Mouse (Mus musculus) forebrain, embryonic 13.5 days (tissue): Measurements from ENCODE around the gene Armc8. TPM values are rescaled to one million over a fixed set of nuclear protein-coding genes. Genes with fewer than 3 reads are reported as not detected.

Experiments
- ATAC-seq: fragments of 200-750 bp; cut with Nextera tagmentation; 2 replicates; pipeline ENCODE4 v1.8.0; 2017
- H3K27ac ChIP-seq: fragments of 300-500 bp; sonication (generic); 2 replicates; pipeline ENCODE4 v1.5.1; 2015; ENCODE audit warnings: inconsistent platforms, mild to moderate bottlenecking, moderate library complexity
- H3K27me3 ChIP-seq: fragments of 300-500 bp; sonication (generic); 2 replicates; pipeline ENCODE4 v1.6.1; 2015; ENCODE audit warnings: mild to moderate bottlenecking, inconsistent platforms
- H3K36me3 ChIP-seq: fragments of 300-500 bp; sonication (generic); 2 replicates; pipeline ENCODE4 v1.6.1; 2015; ENCODE audit warnings: mild to moderate bottlenecking, inconsistent platforms; ENCODE audit not compliant: poor library complexity, severe bottlenecking
- H3K4me1 ChIP-seq: fragments of 300-500 bp; sonication (generic); 2 replicates; pipeline ENCODE4 v1.6.1; 2015; ENCODE audit warnings: inconsistent platforms
- H3K4me2 ChIP-seq: fragments of 300-500 bp; sonication (generic); 2 replicates; pipeline ENCODE4 v1.6.1; 2015; ENCODE audit warnings: inconsistent platforms, mild to moderate bottlenecking, moderate library complexity
- H3K4me3 ChIP-seq: fragments of 300-500 bp; sonication (generic); 2 replicates; pipeline ENCODE4 v1.5.1; 2015; ENCODE audit warnings: mild to moderate bottlenecking, inconsistent platforms
- H3K9ac ChIP-seq: fragments of 300-500 bp; sonication (generic); 2 replicates; pipeline ENCODE4 v1.6.1; 2015; ENCODE audit warnings: mild to moderate bottlenecking, inconsistent platforms
- H3K9me3 ChIP-seq: fragments of 300-500 bp; sonication (generic); replicated peaks from 2 replicates; pipeline ENCODE4 v1.6.1; 2016; ENCODE audit warnings: inconsistent platforms
- WGBS: fragments of 180-500 bp; shearing (Covaris S2); methylation state at CpG from one replicate; pipeline ENCODE4 v1.1.7; 2015; 5-methylcytosine and 5-hydroxymethylcytosine counted together
- polyA plus RNA-seq: library from polyadenylated mRNA; unstranded; fragments of >200 nt; fragmentation: Nextera tagmentation; extraction: Ambion mirVana; gene quantifications from 2 replicates; pipeline ENCODE4 v1.2.1, GENCODE M21; 2015

The Armc8 gene
- polyA plus RNA-seq, 1 experiment from 2014 or later: 50.4 TPM

GRCm38 (mm10) chr9:99439064-99439463, 129.6 kb downstream of the Armc8 start:
- H3K4me1 ChIP-seq: peaks cover 31% of the 10 kb centered on the region
- no peak overlapping the region for H3K27ac ChIP-seq
- no peak overlapping the region for H3K4me2 ChIP-seq
- peaks cover 18% of the 10 kb centered on the region for H3K27me3 ChIP-seq
- WGBS: 81% methylated on average over 8 of the region's 8 CpGs
- no peaks in the 10 kb centered on the region for H3K9me3 ChIP-seq
- H3K4me3 ChIP-seq: no peak overlapping the region
- no peak for ATAC-seq
- H3K9ac ChIP-seq: no peak overlapping the region
- H3K36me3 ChIP-seq: no peaks in the 10 kb centered on the region

- peaks cover 18% of the 10 kb centered on the region for H3K27me3 ChIP-seq
- no peak overlapping the region for H3K4me3 ChIP-seq
- H3K4me2 ChIP-seq: no peak overlapping the region
- no peak overlapping the region for H3K9ac ChIP-seq
- no peaks in the 10 kb centered on the region for H3K9me3 ChIP-seq
- H3K36me3 ChIP-seq: no peaks in the 10 kb centered on the region
- H3K27ac ChIP-seq: no peak overlapping the region
- 78% methylated on average over 12 of the region's 12 CpGs for WGBS
- peaks cover 39% of the 10 kb centered on the region for H3K4me1 ChIP-seq
- ATAC-seq: no peak
These were observed 130.7 kb downstream of the Armc8 start for GRCm38 (mm10) chr9:99437781-99438565.

- peak within 1 kb of the TSS; percentile 93 for H3K9ac ChIP-seq
- H3K27me3 ChIP-seq: peaks cover 18% of the 10 kb centered on the region
- no peaks in the 10 kb centered on the region for H3K36me3 ChIP-seq
- H3K4me2 ChIP-seq: peak within 1 kb of the TSS; percentile 79
- H3K4me1 ChIP-seq: peaks cover 45% of the 10 kb centered on the region
- 16% methylated on average over 27 of the region's 27 CpGs for WGBS
- H3K4me3 ChIP-seq: peak within 1 kb of the TSS; percentile 84
- H3K9me3 ChIP-seq: no peaks in the 10 kb centered on the region
- peak; percentile 2; the same call in 1 of the 2 replicates for ATAC-seq
- H3K27ac ChIP-seq: peak within 1 kb of the TSS; percentile 78
These were observed 131.5 kb downstream of the Armc8 start, which contains the start of gene Mras for GRCm38 (mm10) chr9:99437031-99437764. Gene Mras, minus strand, starts transcription at chr9:99437381.

GRCm38 (mm10) chr9:99436182-99437030, 132.3 kb downstream of the Armc8 start:
- peak overlapping the region; percentile 84 for H3K4me3 ChIP-seq
- WGBS: 1% methylated on average over 62 of the region's 86 CpGs
- H3K9ac ChIP-seq: peak overlapping the region; percentile 93
- H3K9me3 ChIP-seq: no peaks in the 10 kb centered on the region
- H3K27ac ChIP-seq: peak overlapping the region; percentile 78
- peak; percentile 82 for ATAC-seq
- peaks cover 18% of the 10 kb centered on the region for H3K27me3 ChIP-seq
- H3K4me2 ChIP-seq: peak overlapping the region; percentile 79
- H3K4me1 ChIP-seq: peaks cover 45% of the 10 kb centered on the region
- H3K36me3 ChIP-seq: no peaks in the 10 kb centered on the region

- peaks cover 18% of the 10 kb centered on the region for H3K27me3 ChIP-seq
- 9% methylated on average over 16 of the region's 16 CpGs for WGBS
- ATAC-seq: peak; percentile 48
- peak overlapping the region; percentile 78 for H3K27ac ChIP-seq
- H3K4me3 ChIP-seq: peak overlapping the region; percentile 84
- peaks cover 45% of the 10 kb centered on the region for H3K4me1 ChIP-seq
- H3K4me2 ChIP-seq: peak overlapping the region; percentile 79
- no peaks in the 10 kb centered on the region for H3K36me3 ChIP-seq
- H3K9ac ChIP-seq: peak overlapping the region; percentile 93
- no peaks in the 10 kb centered on the region for H3K9me3 ChIP-seq
These were observed 133.0 kb downstream of the Armc8 start for GRCm38 (mm10) chr9:99435619-99436181.

- Histone ChIP-seq H3K4me3 (peak overlapping the region; percentile 84), H3K27me3 (peaks cover 18% of the 10 kb centered on the region), H3K9me3 (no peaks in the 10 kb centered on the region), H3K4me2 (peak overlapping the region; percentile 79), H3K36me3 (no peaks in the 10 kb centered on the region), H3K27ac (peak overlapping the region; percentile 78), H3K9ac (peak overlapping the region; percentile 93), H3K4me1 (peaks cover 45% of the 10 kb centered on the region)
- 38% methylated on average over 14 of the region's 14 CpGs for WGBS
- peak; percentile 28; the same call in 1 of the 2 replicates for ATAC-seq
These were observed 133.6 kb downstream of the Armc8 start for GRCm38 (mm10) chr9:99434892-99435618.

GRCm38 (mm10) chr9:99432478-99432877, 136.2 kb downstream of the Armc8 start:
- ATAC-seq: no peak
- Histone ChIP-seq H3K9me3 (no peaks in the 10 kb centered on the region), H3K36me3 (no peaks in the 10 kb centered on the region), H3K9ac (no peak overlapping the region), H3K27me3 (peaks cover 1% of the 10 kb centered on the region), H3K4me2 (no peak overlapping the region), H3K4me1 (peaks cover 41% of the 10 kb centered on the region), H3K27ac (no peak overlapping the region), H3K4me3 (no peak overlapping the region)
- WGBS: 90% methylated on average over 4 of the region's 4 CpGs

GRCm38 (mm10) chr9:99431963-99432362, 136.7 kb downstream of the Armc8 start:
- 79% methylated on average over 6 of the region's 6 CpGs for WGBS
- no peak overlapping the region for H3K4me2 ChIP-seq
- ATAC-seq: no peak

GRCm38 (mm10) chr9:99431346-99431745, 137.4 kb downstream of the Armc8 start:
- H3K4me2 ChIP-seq: no peak overlapping the region
- no peaks in the 10 kb centered on the region for H3K9me3 ChIP-seq
- H3K36me3 ChIP-seq: no peaks in the 10 kb centered on the region
- no peaks in the 10 kb centered on the region for H3K27me3 ChIP-seq
- no peak overlapping the region for H3K9ac ChIP-seq
- no peak for ATAC-seq
- H3K4me3 ChIP-seq: no peak overlapping the region
- 97% methylated on average over 8 of the region's 8 CpGs for WGBS
- H3K4me1 ChIP-seq: peaks cover 34% of the 10 kb centered on the region
- H3K27ac ChIP-seq: no peak overlapping the region

More at GRCm38 (mm10) chr9:99431963-99432362, 136.7 kb downstream of the Armc8 start:
- H3K4me1 ChIP-seq: peaks cover 36% of the 10 kb centered on the region
- no peaks in the 10 kb centered on the region for H3K9me3 ChIP-seq
- no peaks in the 10 kb centered on the region for H3K27me3 ChIP-seq
- no peaks in the 10 kb centered on the region for H3K36me3 ChIP-seq
- H3K4me3 ChIP-seq: no peak overlapping the region
- H3K9ac ChIP-seq: no peak overlapping the region
- no peak overlapping the region for H3K27ac ChIP-seq

- Histone ChIP-seq H3K9me3 (no peaks in the 10 kb centered on the region), H3K36me3 (no peaks in the 10 kb centered on the region), H3K4me2 (no peak overlapping the region), H3K27me3 (no peaks in the 10 kb centered on the region), H3K9ac (no peak overlapping the region), H3K27ac (no peak overlapping the region), H3K4me3 (no peak overlapping the region), H3K4me1 (peaks cover 38% of the 10 kb centered on the region)
- ATAC-seq: no peak
- whole genome bisulfite sequencing: 82% methylated on average over 6 of the region's 6 CpGs
These were observed 137.9 kb downstream of the Armc8 start for GRCm38 (mm10) chr9:99430806-99431205.

GRCm38 (mm10) chr9:99429845-99430244, 138.9 kb downstream of the Armc8 start:
- Histone ChIP-seq H3K9me3 (no peaks in the 10 kb centered on the region), H3K27ac (no peak overlapping the region), H3K27me3 (no peaks in the 10 kb centered on the region), H3K4me2 (no peak overlapping the region), H3K4me1 (peaks cover 36% of the 10 kb centered on the region), H3K9ac (no peak overlapping the region), H3K4me3 (no peak overlapping the region), H3K36me3 (no peaks in the 10 kb centered on the region)
- ATAC-seq: no peak
- 85% methylated on average over 3 of the region's 3 CpGs for WGBS
